Mouse (Mus musculus) spleen, postnatal 4 days (tissue): ENCODE data around the gene Vnn3.

Experiments
- DNase-seq, 2 experiments: peaks; one replicate each; pipeline ENCODE4 v3.0.0; 2022; ENCODE audit warnings: low spot score in 2 of 2

Gene Vnn3

GRCm38 (mm10) chr10:23892987-23893386 is 41.7 kb downstream of the Vnn3 start:
- no peak for DNase-seq

DNA sequence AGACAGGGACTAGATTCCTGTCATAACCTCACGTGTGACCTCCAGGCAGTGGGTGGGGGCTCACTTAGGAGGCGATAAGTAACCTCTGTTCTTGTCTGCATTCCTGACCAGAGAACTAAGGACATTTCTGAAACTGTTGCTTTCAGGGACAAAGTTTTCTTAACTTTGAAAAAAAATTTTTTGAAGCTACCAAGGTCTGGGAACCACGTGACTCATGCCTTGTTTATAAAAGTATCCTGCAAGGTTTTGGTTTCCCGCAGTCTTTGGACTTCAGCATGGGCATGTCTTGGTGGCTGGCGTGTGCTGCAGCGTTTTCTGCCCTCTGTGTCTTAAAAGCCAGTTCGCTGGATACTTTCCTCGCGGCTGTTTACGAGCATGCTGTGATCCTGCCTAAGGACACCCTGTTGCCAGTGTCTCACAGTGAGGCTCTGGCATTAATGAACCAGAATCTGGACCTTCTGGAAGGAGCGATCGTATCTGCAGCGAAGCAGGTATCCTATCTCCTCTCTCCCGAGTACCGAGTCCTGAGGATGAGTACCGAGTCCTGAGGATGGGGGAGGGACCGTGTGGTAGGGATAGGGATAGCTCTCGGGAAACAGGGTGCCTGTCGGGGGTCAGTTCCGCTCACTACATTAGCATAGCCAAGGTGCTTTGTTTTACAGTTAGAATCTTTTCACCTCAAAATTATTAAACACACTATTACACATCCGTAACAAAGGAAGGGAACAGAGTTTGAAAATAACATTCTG is 43.5 kb downstream of the Vnn3 start, which contains the start of gene Vnn1:
Gene Vnn1, plus strand, starts transcription at position 88 of the 749 bp plus-strand sequence.
- DNase-seq: no peak

DNA sequence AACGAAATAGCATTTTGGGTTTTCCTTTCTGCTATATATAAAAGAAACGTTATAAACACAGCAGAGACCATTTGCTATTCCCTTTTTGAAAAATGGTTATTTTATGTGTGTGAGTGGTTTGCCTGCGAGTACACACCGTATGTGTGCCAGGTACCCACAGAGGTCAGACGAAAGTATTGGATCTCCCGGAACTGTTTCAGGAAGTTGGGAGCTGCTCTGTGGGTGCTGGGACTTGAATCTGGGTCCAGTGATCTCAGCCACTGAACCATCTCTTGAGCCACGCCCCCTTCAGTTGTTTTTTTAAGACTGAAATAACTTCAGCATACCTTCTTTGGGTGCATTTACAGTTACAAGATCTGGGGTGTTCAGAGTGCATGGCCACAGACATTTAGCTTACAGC is 44.1 kb downstream of the Vnn3 start:
- DNase-seq: no peak

- no peak for DNase-seq
Measured at GRCm38 (mm10) chr10:23901119-23901518, 49.9 kb downstream of the Vnn3 start.

DNA sequence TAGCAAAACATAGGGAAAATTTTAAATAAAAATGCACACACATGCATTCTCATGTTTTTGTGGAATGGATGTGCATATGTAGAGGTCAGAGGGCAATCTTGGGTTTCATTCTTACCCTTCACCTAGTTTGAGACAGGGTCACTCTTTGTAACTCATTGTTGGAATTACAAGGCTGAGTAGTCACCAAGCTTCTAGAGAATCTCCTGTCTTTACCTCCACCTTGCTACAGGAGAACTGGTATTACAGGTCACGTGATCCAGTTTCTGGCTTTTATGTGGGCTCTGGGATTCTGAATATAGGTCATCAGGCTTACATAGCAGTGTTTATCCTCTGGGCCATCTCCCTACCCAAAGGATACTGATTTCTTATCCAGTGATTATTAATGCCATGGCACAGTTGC is 54.4 kb downstream of the Vnn3 start:
- DNase-seq: no peak
